Mouse (Mus musculus) heart, adult 2 months (tissue): ENCODE measurements around the gene Nop2. TPM values are rescaled to one million over a fixed set of nuclear protein-coding genes. Genes with fewer than 3 reads are reported as not detected.
A peak's percentile ranks its signal among the peaks of the same experiment; 100 is the strongest.

Experiments
- DNase-seq, 2 experiments: peaks; one replicate each; pipeline ENCODE4 v3.0.0; 2021
- H3K27ac ChIP-seq: fragments of 200-600 bp; 2 replicates; pipeline ENCODE4 v1.8.1; 2022
- H3K27me3 ChIP-seq: fragments of 200-500 bp; 2 replicates; pipeline ENCODE4 v1.6.1; 2012; ENCODE audit warnings: mild to moderate bottlenecking, low read length, inconsistent platforms, mixed read lengths; ENCODE audit not compliant: control insufficient read depth, insufficient read depth
- H3K36me3 ChIP-seq: fragments of 200-500 bp; 2 replicates; pipeline ENCODE4 v1.6.1; 2012; ENCODE audit warnings: low read length, inconsistent platforms; ENCODE audit not compliant: control insufficient read depth, insufficient read depth
- H3K4me1 ChIP-seq: fragments of 200-500 bp; 2 replicates; pipeline ENCODE4 v1.6.1; 2011; ENCODE audit warnings: low read length; ENCODE audit not compliant: control insufficient read depth, insufficient read depth
- H3K4me3 ChIP-seq: fragments of 200-600 bp; 2 replicates; pipeline ENCODE4 v1.8.1; 2022
- H3K79me2 ChIP-seq: fragments of 200-500 bp; replicated peaks from 2 replicates; pipeline ENCODE4 v1.6.1; 2012; ENCODE audit warnings: mild to moderate bottlenecking, inconsistent platforms, low read length, moderate library complexity, mixed read lengths; ENCODE audit not compliant: control insufficient read depth, insufficient read depth
- H3K9ac ChIP-seq: fragments of 200-500 bp; 2 replicates; pipeline ENCODE4 v1.6.1; 2012; ENCODE audit warnings: low read depth, mild to moderate bottlenecking, control low read depth, inconsistent platforms, low read length, mixed read lengths
- CTCF ChIP-seq: fragments of 200-600 bp; IDR thresholded peaks from 2 replicates; pipeline ENCODE4 v1.8.1; 2022; ENCODE audit warnings: antibody characterized with exemption, mild to moderate bottlenecking, moderate library complexity
- EP300 ChIP-seq: fragments of 200-500 bp; IDR thresholded peaks from 2 replicates; pipeline ENCODE4 v1.6.1; 2011; ENCODE audit warnings: low read depth, low read length, control low read depth; ENCODE audit not compliant: insufficient read depth
- POLR2A ChIP-seq: fragments of 200-500 bp; IDR thresholded peaks from 2 replicates; pipeline ENCODE4 v1.6.1; 2011; ENCODE audit warnings: mild to moderate bottlenecking, low read depth, low read length, control low read depth; ENCODE audit not compliant: insufficient read depth
- WGBS: fragments of 180-500 bp; shearing (Covaris S2); methylation state at CpG from one replicate; pipeline ENCODE4 v1.1.7; 2018; 5-methylcytosine and 5-hydroxymethylcytosine counted together
- intact Hi-C: fragments of 180-260 bp; cut with DNase I; formaldehyde crosslinking; loops from one replicate; pipeline ENCODE4 v1.15.1; 2025
- polyA plus RNA-seq: library from polyadenylated mRNA; depleted of rRNA; stranded (reverse); fragments of >200 nt; gene quantifications from 2 replicates; pipeline ENCODE4 v1.2.3, GENCODE M21; 2012
- total RNA-seq, 2 experiments: library from RNA; stranded (reverse); gene quantifications; 2 replicates each; pipeline ENCODE4 v1.2.3; 2021

Nop2 gene
- total and polyA plus RNA-seq, 3 experiments, result 8.3 to 20.3 (median 18.9) TPM

- peak within 1 kb of the TSS; percentile 98 for H3K27ac ChIP-seq
- TF ChIP-seq EP300 (peak; percentile 70; the same call in 1 of the 2 replicates), CTCF (no peak), POLR2A (peak; percentile 86)
- H3K4me3 ChIP-seq, result peak within 1 kb of the TSS; percentile 93
- peak; percentile 90 to 94 for DNase-seq
- peak within 1 kb of the TSS; percentile 90 for H3K9ac ChIP-seq
- intact Hi-C loops, result loop anchor here (5.0 to 10.0 kb wide), 2 partner anchors 49 to 106 kb away; partner anchors contain the start of gene Vamp1
- H3K36me3 ChIP-seq, result peaks cover 5% of the 10 kb centered on the region; the same call in 1 of the 2 replicates
- 1% methylated on average over 18 of the region's 18 CpGs for WGBS
- no peaks in the 10 kb centered on the region; the same call in 1 of the 2 replicates for H3K79me2 ChIP-seq
- H3K27me3 ChIP-seq, result no peaks in the 10 kb centered on the region
- peaks cover 5% of the 10 kb centered on the region for H3K4me1 ChIP-seq
Observed at GRCm38 (mm10) chr6:125166051-125166751, 34.5 kb downstream of the Nop2 start, which contains the start of gene Gapdh. Gapdh (minus strand) TSS chr6:125166467.

DNA sequence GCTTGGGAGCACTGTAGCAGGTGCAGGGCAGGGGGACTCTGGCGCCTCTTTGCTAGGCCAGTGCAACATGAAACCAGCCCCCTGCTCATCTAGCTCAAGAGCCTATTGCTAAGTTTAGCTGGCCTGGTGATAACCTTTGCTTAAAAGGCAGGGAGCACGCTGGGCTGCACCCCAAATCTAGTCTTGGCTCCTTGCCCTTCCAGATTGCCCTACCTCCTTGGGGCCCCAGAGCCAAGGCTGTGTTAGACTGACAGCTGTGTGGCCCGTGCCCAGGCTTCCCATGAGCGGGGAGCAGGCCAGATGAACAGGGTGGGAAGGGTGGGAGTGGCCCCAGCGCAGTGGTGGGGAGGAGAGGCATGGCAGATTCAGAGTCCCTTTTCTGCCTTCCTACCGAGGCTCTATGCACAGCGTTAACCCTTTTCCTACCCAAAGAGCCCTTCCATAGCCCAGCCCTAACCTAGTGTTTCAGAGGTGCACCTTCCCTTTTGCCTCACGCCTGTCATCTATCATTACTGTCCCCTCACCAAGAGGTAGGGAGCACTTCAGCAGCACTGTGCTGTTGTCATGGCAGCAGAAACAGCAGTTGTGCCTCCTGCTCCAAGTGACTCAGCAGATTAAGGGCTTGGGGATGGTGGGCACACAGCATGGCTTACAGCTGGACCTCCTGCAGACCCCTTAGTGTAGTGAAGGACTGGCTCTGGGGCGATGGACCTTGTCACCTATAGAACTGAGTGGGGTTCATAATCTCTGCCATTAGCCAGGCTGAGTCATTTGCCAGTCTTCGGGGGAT lies 35.3 kb downstream of the Nop2 start:
- peak in 1 of 2 experiments; percentile 84 for DNase-seq
- H3K79me2 ChIP-seq, result no peaks in the 10 kb centered on the region; the same call in 1 of the 2 replicates
- 0 out of 2 replicates have a peak, but pooled peaks cover 3% of the 10 kb centered on the region for H3K36me3 ChIP-seq
- intact Hi-C loops, result loop anchor here (5.0 to 10.0 kb wide), 2 partner anchors 48 to 105 kb away; partner anchors contain the start of gene Vamp1
- peak overlapping the region; percentile 98 for H3K27ac ChIP-seq
- TF ChIP-seq EP300 (peak; percentile 27; the same call in 1 of the 2 replicates), POLR2A (no peak)
- H3K27me3 ChIP-seq, result no peaks in the 10 kb centered on the region
- 21% methylated on average over 10 of the region's 10 CpGs for WGBS
- peak overlapping the region; percentile 7; the same call in 1 of the 2 replicates for H3K9ac ChIP-seq
- peak overlapping the region; percentile 93 for H3K4me3 ChIP-seq
- peaks cover 4% of the 10 kb centered on the region for H3K4me1 ChIP-seq

DNA sequence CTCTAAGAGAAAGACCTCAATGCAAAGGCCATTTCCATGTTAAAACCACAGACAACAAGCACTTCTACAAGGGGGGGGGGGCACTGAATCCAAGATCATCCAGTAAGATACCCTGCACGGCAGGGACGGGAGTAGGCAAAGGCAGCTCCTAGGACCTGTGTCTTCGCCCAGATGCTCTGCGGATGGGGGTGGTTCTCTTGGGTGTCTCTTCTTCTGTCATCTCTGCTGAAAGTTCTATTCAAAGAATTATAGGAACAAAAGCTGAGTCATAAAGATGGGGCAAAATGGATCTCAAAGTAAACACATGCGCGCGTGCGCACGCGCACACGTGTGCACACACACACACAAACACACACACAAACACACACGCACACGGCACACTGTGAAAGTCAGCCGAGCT lies 36.4 kb downstream of the Nop2 start:
- intact Hi-C loops, result loop anchor here (5.0 to 10.0 kb wide), 2 partner anchors 47 to 104 kb away; partner anchors contain the start of gene Vamp1

DNA sequence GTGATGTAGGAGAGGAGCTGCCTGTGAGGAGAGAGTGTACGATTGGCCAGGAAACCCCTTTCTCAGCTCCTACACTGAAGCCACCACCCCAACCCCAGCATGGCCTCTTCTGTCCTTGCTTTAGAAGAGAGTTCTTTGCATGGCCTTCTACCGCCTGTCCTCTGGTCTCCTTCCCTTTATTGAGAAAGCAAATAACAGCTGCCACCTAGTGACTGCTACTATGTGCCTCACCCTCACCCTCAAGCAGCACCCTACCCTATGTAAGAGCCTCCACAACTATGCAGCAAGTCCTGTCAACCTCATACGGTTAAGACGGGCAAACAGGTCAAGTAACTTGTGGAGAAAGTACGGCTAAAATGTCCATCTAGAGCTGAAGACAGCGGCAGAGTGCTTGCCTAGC lies 38.5 kb downstream of the Nop2 start:
- Histone ChIP-seq H3K4me3 (no peak overlapping the region), H3K79me2 (no peaks in the 10 kb centered on the region; the same call in 1 of the 2 replicates), H3K27me3 (no peaks in the 10 kb centered on the region), H3K9ac (no peak overlapping the region), H3K36me3 (no peaks in the 10 kb centered on the region), H3K27ac (peak overlapping the region; percentile 45), H3K4me1 (peaks cover 3% of the 10 kb centered on the region; the same call in 1 of the 2 replicates)
- no peak for DNase-seq
- 75% methylated on average over 6 of the region's 6 CpGs for WGBS
- intact Hi-C loops, result loop anchor here (2.0 to 5.0 kb wide), 2 partner anchors 21 to 123 kb away; partner anchors contain the start of genes Acrbp, Mrpl51 and Ncapd2
- TF ChIP-seq CTCF (peak; percentile 59), EP300 (0 out of 2 replicates have a peak, but pooled peaks have one; percentile 11), POLR2A (no peak)

More for the DNA sequence above, 36.4 kb downstream of the Nop2 start:
- TF ChIP-seq CTCF (no peak), POLR2A (no peak)
- H3K79me2 ChIP-seq, result no peaks in the 10 kb centered on the region; the same call in 1 of the 2 replicates
- no peaks in the 10 kb centered on the region for H3K27me3 ChIP-seq
- peaks cover 4% of the 10 kb centered on the region for H3K4me1 ChIP-seq
- H3K36me3 ChIP-seq, result 0 out of 2 replicates have a peak, but pooled peaks cover 3% of the 10 kb centered on the region
- no peak overlapping the region for H3K4me3 ChIP-seq
- 92% methylated on average over 14 of the region's 14 CpGs for WGBS
- no peak overlapping the region for H3K9ac ChIP-seq
- H3K27ac ChIP-seq, result no peak overlapping the region; the same call in 1 of the 2 replicates
- no peak for DNase-seq

DNA sequence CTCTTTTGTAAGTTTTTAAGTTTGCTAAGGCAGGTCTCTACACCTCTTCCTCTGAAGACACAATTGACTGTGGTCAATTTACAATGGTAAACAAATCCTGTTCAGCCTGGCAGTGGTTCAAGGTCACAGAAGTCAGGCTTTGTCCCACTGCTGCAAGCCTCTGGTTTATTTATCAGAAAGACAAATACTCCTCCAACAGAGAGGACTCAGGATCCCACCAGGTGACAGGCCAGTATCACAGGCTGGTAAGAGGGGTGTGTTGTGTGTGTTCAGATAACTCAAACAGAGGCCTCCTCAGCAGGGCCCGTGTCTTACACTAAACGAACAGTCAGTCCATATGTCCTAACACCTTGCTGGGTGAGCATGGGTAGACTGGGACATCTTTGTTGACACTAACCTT lies 40.8 kb downstream of the Nop2 start:
- no peak for DNase-seq
- no peak for TF ChIP-seq EP300
- no peak for TF ChIP-seq CTCF
- no peak for TF ChIP-seq POLR2A
- Histone ChIP-seq H3K36me3 (no peaks in the 10 kb centered on the region), H3K4me1 (no peaks in the 10 kb centered on the region), H3K27me3 (no peaks in the 10 kb centered on the region), H3K79me2 (no peaks in the 10 kb centered on the region), H3K9ac (no peak overlapping the region), H3K4me3 (no peak overlapping the region), H3K27ac (no peak overlapping the region)
- WGBS, result 42% methylated on average over 2 of the region's 2 CpGs
- intact Hi-C loops, result loop anchor here (5.0 kb wide), 1 partner anchor 125 kb away; the partner anchor contains the start of gene Acrbp
